Mouse (Mus musculus) embryonic fibroblast, embryonic 13.5 days (primary cell): ENCODE measurements around the gene Ereg. TPM values are rescaled to one million over a fixed set of nuclear protein-coding genes. Genes with fewer than 3 reads are reported as not detected.

Experiments
- H3K27ac ChIP-seq: 2 replicates; pipeline ENCODE4 v1.5.1; 2012; ENCODE audit warnings: low read length, control low read depth, inconsistent platforms; ENCODE audit not compliant: insufficient read depth
- H3K4me1 ChIP-seq: 2 replicates; pipeline ENCODE4 v1.6.1; 2011; ENCODE audit warnings: low read length; ENCODE audit not compliant: control insufficient read depth, insufficient read depth
- H3K4me3 ChIP-seq: 2 replicates; pipeline ENCODE4 v1.5.1; 2011; ENCODE audit warnings: mild to moderate bottlenecking, control low read depth, low read length; ENCODE audit not compliant: insufficient read depth
- CTCF ChIP-seq: IDR thresholded peaks from 2 replicates; pipeline ENCODE4 v1.5.1; 2011; ENCODE audit warnings: mild to moderate bottlenecking, control low read depth, low read length, moderate library complexity, borderline replicate concordance; ENCODE audit not compliant: insufficient read depth
- POLR2A ChIP-seq: IDR thresholded peaks from 2 replicates; pipeline ENCODE4 v1.6.1; 2011; ENCODE audit warnings: low read depth, mild to moderate bottlenecking, control low read depth, low read length, moderate library complexity
- polyA plus RNA-seq: library from polyadenylated mRNA; stranded (reverse); fragments of >200 nt; gene quantifications from 2 replicates; pipeline ENCODE4 v1.2.4, GENCODE M21; 2011; ENCODE audit warnings: low read depth; ENCODE audit not compliant: missing spikeins, insufficient read length

The Ereg gene
- polyA plus RNA-seq, 1 experiment: 15.9 TPM

- H3K27ac ChIP-seq: no peak overlapping the region
- H3K4me3 ChIP-seq: no peak overlapping the region
- TF ChIP-seq CTCF: no peak
- TF ChIP-seq POLR2A: no peak
- peaks cover 4% of the 10 kb centered on the region for H3K4me1 ChIP-seq
Observed at GRCm38 (mm10) chr5:91106248-91106647, 31.8 kb downstream of the Ereg start.

- peaks cover 4% of the 10 kb centered on the region; the same call in 1 of the 2 replicates for H3K4me1 ChIP-seq
- TF ChIP-seq CTCF (no peak), POLR2A (no peak)
- peak overlapping the region; percentile 94 for H3K27ac ChIP-seq
Observed at GRCm38 (mm10) chr5:91110023-91110670, 35.7 kb downstream of the Ereg start.

GRCm38 (mm10) chr5:91111019-91111418 is 36.6 kb downstream of the Ereg start:
- Histone ChIP-seq H3K4me3 (no peak overlapping the region), H3K27ac (peak overlapping the region; percentile 94; the same call in 1 of the 2 replicates), H3K4me1 (peaks cover 4% of the 10 kb centered on the region; the same call in 1 of the 2 replicates)
- TF ChIP-seq CTCF (no peak), POLR2A (no peak)

More at GRCm38 (mm10) chr5:91110023-91110670, 35.7 kb downstream of the Ereg start:
- no peak overlapping the region for H3K4me3 ChIP-seq

- TF ChIP-seq CTCF (no peak), POLR2A (no peak)
Observed at GRCm38 (mm10) chr5:91113967-91114366, 39.5 kb downstream of the Ereg start.

GRCm38 (mm10) chr5:91114574-91114973 is 40.2 kb downstream of the Ereg start:
- no peak for TF ChIP-seq POLR2A
- no peak for TF ChIP-seq CTCF
- Histone ChIP-seq H3K27ac (no peak overlapping the region), H3K4me1 (peaks cover 4% of the 10 kb centered on the region; the same call in 1 of the 2 replicates), H3K4me3 (no peak overlapping the region)

More at GRCm38 (mm10) chr5:91113967-91114366, 39.5 kb downstream of the Ereg start:
- Histone ChIP-seq H3K27ac (no peak overlapping the region), H3K4me1 (peaks cover 4% of the 10 kb centered on the region; the same call in 1 of the 2 replicates), H3K4me3 (no peak overlapping the region)

GRCm38 (mm10) chr5:91118618-91119017 is 44.2 kb downstream of the Ereg start:
- TF ChIP-seq CTCF: no peak
- no peak for TF ChIP-seq POLR2A
- Histone ChIP-seq H3K4me3 (no peak overlapping the region), H3K4me1 (no peaks in the 10 kb centered on the region), H3K27ac (no peak overlapping the region)

- TF ChIP-seq POLR2A (no peak), CTCF (no peak)
- Histone ChIP-seq H3K4me1 (no peaks in the 10 kb centered on the region), H3K4me3 (no peak overlapping the region), H3K27ac (no peak overlapping the region)
Observed at GRCm38 (mm10) chr5:91123404-91123803, 49.0 kb downstream of the Ereg start.

GRCm38 (mm10) chr5:91124140-91124539 is 49.7 kb downstream of the Ereg start:
- Histone ChIP-seq H3K4me3 (no peak overlapping the region), H3K4me1 (no peaks in the 10 kb centered on the region), H3K27ac (no peak overlapping the region)
- TF ChIP-seq POLR2A (no peak), CTCF (no peak)

- no peaks in the 10 kb centered on the region for H3K4me1 ChIP-seq
- H3K27ac ChIP-seq: no peak overlapping the region
- no peak overlapping the region for H3K4me3 ChIP-seq
Observed at GRCm38 (mm10) chr5:91126623-91127022, 52.2 kb downstream of the Ereg start.

GRCm38 (mm10) chr5:91134961-91135360 is 60.5 kb downstream of the Ereg start:
- peaks cover 3% of the 10 kb centered on the region; the same call in 1 of the 2 replicates for H3K4me1 ChIP-seq
- no peak overlapping the region for H3K4me3 ChIP-seq
- no peak overlapping the region for H3K27ac ChIP-seq
- TF ChIP-seq CTCF: no peak
- TF ChIP-seq POLR2A: no peak

More at GRCm38 (mm10) chr5:91126623-91127022, 52.2 kb downstream of the Ereg start:
- no peak for TF ChIP-seq CTCF
